Mouse (Mus musculus): ENCODE results near the gene Zmynd10.

DNA sequence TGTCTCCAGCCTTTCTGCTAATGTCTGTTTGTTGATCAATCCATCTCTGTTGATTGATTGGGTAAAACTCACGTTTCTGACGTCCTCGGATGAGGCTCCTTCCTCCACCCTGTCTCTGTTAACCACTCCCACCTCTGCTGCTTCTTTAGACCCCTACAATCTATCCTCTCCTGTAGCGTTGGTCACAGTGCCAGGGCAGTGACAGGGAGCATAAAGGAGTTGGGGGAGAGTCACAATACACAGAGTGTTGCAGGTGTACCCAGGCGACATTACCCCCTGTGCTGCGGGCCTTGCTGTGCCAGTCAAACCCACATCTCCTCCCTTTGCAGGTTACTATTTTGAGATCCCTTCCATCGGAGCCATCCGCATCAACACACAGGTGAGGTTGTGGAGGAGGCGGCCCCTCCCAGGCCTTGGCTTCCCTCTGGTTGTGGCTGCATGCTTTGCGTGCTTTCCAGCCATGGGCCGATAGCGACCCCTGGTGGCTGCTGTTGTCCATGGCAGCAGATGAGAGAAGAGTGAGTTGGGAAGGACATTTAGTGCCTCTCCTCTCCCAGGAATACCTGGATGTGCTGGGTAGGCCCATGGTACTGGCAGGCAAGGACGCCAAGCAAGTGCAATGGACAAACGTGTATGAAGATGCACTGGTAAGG lies 32.7 kb upstream of the Zmynd10 start:
- TF ChIP-seq POLR2A (IDR thresholded peaks at IDR 0.05; ENCODE audit: insufficient read depth, low read depth, low read length) = no peak
- peak; percentile 99; the same call in 1 of the 2 replicates for TF ChIP-seq CTCF (IDR thresholded peaks at IDR 0.05)
- TF ChIP-seq EP300 (IDR thresholded peaks at IDR 0.05; ENCODE audit: insufficient read depth, low read depth, low read length) = peak; percentile 93

Measured in heart, adult 2 months (tissue).